Mouse (Mus musculus) ovary, postnatal 14 days (tissue): ENCODE results near the gene Chrm3.
A peak's percentile ranks its signal among the peaks of the same experiment; 100 is the strongest.

Source experiments
- DNase-seq: peaks from one replicate; pipeline ENCODE4 v3.0.0; 2022; ENCODE audit warnings: low spot score

Chrm3 gene

DNA sequence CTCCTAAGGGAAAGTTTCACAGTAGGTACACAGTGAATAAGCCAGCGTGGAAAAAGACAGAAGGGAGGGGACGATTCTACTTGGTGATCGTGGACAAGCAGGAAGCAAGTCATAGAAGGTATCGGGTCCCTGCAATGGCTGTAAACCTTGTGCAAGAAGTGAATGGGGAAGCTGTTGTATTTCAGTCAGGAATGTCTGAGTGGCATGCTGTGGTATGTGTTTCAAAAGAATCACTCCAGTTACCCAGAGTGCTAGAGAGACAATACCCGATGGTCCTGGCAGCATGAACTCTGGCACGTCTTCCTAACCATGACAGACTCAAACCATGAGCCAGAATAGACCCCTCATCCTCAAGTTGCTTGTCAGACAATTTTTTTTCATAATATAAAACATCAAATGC lies 375.0 kb downstream of the Chrm3 start:
- DNase-seq, result no peak

DNA sequence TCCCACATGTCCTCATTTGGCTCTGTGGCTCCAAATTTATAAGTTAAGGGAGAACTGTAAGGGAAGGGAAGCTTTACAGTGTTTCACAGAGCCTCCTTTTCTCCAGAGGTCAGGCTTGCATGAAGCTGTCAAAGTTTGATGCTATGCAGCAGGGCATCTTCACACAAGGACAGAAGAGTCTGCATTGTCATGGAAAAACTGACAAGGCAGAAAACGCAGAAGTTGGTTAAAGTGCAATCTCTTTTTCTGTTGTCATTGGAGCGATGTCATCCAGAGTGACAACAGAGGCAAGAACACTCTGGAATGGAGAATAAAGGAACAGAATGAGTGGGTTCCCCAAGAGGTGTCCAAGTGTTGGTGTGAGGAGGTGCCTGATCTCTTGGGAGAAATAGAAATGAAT lies 377.4 kb downstream of the Chrm3 start:
- no peak for DNase-seq

DNA sequence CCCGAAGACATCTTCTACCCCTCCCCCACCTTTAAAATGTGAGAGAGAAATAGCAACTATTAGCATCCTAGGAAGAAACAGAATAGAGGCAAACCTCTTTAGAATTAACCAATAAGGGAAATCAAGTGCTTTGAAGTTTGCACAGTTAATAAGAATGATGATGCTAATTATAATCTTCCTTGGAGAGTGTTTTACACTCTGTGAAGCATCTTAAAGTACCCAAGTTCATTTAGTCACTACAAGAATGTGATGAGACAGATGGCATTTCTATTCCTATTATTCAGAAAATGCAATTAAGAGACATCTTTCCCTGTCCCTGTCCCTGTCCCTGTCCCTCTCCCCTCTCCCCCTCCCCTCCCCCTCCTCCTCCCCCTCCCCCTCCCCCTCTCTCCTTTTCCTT lies 382.9 kb downstream of the Chrm3 start:
- no peak for DNase-seq

DNA sequence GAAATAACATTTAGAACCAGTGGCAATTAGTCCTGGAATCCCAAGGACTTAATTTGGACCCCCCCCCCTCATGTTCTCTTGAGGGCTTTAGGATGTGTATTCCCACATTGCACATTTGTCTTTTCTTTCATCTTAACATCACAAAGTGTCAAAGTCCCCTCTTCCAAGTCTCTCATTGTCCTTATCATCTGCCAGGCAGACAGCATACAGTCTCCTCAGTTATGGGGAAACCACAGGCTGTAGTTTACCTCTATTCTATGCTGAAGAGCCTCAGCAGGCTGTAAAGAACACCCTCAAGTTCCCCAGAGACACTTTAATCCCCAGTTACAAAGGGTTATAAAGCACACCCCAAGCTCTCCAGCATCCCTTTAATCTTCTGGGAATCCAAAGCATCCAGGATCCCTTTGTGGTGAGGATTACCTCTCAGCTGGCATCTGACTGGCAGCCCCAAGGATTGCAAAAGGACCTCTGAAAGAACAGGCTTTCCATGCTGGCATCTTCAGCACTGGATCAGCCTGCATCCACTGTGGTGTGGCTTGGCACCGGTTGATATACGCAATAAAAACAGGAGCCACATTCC lies 386.8 kb downstream of the Chrm3 start:
- DNase-seq, result no peak

DNA sequence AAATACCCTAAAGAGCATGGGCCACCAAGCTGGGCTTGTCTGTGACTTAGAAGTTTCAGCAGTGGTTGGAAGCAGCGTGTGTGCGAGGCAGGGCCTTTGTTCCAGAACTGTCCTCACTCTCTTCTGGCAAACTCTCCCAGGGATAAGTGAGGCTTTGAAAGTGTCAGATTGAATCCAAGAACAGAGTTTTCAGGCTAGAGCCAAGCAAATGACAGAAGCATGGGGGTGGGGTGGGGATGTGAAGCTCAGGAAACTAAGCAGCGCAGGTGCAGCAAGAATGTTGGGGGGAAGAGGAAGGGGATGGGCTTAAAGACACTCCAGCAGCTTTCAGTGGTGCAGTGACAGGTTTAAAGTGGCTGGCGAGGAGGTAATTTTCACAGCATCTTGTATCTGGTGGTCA lies 388.8 kb downstream of the Chrm3 start:
- DNase-seq, result no peak

DNA sequence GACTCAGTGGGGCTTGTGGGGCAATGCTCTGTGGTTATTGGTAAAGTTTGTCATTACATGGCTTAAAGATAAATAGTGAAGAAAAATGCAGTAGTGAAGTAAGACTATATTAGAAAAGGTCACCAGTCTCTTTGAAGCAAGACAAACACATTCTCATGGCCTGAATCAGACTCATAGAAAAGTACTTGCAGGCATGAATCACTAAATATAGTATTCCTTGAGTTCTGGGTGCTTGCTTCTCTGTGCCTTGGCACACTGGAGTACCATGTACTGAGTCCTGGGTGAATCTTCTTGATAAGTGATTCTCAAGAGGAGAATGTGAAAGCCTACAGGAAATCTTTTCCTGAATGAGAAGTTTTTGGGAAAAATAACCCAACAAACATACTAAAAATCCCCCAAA lies 408.0 kb downstream of the Chrm3 start:
- DNase-seq, result no peak

DNA sequence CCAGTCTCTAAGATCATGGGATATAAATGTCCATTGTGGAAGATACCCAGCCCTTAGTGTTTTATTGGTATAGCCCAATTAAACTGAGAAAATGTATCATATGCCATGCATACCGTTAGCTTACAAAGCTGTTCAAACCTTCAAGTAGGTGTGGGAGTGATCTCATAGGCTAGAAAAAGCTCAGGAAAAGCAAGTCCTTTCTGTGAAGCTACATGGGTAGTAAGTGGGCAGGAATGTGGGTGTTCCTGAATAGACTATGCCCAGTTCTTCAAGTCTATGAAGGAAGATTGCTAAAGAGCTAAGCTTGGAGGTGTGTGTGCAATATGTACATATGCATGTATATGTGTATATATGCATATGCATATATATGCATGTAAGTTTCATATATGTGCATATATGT lies 409.3 kb downstream of the Chrm3 start:
- DNase-seq, result no peak

DNA sequence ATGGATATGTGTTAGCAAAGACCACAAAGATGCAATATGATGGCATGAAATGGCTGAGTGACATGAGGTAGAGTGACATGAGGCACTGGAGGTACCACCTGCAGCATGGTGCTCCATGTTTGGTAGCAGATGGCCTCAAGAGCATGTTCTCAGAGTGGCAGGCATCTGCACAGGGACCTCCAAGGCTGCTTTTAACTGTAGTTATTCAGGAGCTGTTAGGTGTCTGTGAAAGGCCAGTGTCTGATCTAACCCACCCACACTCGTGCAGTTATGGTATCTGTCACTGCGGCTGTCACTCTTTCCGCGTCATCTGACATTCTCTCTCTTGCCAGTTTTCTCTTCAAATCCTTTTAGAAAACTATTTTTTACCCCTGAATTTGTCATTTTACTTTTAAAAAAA lies 411.6 kb downstream of the Chrm3 start:
- DNase-seq, result no peak

DNA sequence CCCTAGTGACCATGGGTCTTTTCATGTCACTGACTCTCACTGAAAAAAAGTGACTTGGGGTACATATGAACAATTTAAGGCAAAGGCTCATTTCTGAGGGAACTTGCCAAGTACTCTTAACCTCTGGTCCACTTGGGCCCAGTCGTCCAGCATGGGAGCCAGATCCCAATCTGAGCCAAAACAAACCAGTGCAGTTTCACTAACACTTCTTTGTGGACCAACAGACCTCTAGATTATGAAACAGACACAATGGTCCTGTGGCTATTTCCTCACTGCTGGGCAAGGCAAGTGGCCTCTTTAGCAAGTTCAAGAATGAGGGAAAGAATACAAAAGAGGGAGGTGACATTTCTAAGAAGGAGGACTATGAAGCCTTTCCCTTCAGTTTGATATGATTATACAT lies 420.5 kb downstream of the Chrm3 start:
- DNase-seq, result peak; percentile 3

DNA sequence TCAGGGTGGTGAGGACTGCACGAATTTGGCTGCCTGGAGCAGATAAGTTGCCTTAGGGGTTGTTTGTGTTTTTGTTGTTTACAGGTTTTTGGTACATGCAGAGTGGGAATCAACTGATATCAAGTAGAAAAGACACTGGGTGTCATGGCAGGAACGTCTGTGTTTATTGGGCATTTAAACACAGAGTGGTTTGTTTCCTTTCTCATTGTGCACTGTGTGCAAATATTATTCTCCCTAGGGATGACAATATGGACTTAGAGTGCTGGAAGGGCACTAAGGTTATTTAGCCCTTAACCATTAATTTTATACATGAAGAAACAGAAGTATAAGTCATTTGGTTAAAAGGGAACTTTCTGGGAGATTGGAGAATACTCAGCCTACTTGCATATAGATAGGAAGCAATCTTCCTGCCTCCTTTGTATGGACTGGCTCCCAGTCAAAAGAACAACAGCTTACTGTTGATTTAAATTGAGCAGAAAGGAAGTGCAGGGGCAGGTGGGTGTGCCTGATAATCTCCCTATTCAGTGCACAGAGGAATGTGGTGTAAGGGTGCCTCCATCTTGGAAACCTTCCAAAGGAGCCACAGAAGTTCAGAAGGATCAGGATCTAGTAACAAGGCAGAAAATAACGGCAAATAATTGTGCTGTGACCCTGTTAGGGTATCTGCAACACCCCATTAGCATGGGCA lies 421.7 kb downstream of the Chrm3 start:
- no peak for DNase-seq

DNA sequence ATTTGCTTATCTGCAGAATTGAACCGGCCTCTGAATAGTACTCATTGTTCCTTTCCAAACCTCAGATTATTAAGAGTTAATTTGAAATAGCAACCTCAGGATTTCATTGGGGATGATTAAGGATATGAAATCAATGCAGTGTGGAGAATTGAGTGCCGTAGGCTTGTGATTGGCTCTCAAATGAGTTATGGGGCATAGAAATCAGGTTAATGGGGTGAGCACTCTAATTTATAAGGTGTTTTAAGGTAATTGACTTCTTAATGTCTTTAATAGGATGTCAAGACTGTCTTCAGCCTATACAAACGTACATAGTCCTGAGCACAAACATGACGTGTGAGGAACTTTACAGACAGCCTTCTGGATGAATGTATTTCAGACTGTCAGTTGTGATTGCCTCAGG lies 427.9 kb downstream of the Chrm3 start:
- no peak for DNase-seq

DNA sequence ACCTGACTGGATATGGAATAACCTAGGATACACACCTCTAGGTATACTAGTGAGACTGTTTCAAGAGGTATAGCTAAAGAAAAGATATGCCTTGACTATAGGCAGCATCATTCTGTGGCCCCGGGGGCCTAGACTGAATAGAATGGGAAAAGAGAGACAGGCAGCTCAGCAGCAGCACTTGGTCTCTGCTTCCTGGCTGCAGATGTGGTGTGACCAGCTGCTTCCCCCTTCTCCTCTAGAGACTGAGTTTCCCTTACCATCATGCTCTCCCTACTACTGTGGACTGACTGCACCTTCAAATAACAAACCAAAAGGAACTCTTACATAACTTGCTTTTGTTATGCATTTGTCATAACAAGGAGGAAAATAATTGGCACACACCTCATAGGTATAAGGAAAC lies 430.0 kb downstream of the Chrm3 start:
- DNase-seq, result no peak

DNA sequence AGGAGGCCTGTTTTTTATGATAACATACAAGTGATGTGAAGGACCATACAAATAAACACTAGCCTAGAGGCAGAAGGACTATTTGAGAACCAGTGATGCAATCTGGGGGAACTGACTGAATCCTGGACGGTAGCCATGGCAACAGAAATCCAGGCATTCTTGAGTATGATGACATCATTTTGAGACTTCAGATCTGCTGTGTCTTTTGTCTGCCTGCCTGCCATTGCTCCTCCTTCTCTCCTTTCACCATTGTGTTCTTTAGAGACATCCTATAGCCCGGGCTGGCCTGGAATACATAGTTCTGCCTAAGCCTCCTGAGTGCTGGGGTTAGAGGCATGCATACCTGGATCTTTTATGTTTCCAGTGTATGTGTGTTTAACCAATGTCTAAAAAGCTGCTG lies 430.7 kb downstream of the Chrm3 start:
- no peak for DNase-seq

DNA sequence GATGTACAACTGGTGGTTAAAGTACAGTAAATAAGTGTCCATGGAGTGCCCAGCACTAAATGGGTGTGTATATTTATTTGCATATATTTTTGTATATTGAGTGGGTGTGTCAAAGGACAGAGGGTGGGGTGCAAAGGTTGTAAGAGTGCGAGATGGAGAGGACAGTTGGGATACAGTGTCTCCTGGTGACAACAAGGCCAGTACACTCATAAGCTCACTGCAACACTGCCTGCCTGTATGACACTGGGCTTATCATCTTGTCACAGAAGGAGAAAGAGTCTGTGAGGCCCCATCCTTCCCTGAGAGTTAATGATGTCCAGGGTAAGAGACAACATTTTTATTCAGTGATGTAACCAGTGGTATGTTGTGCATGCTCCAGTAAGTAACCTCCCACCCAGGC lies 439.5 kb downstream of the Chrm3 start:
- no peak for DNase-seq

DNA sequence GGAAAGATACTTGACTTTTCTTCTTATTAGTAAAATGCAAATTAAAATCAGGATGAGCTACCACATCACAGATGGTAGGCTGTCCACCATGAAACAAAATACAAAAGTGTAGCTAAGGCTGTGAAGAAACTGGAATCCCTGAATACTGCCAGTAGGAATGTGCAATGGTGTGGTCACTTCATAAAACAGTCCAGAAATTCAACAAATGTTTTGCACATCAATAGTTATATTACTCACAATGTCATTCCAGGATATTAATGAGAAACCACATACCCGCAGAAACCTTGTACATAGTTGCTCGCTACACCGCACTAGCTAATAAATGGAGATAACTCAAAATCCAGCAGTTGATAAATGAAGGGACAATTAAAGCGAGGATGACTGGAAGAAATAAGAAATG lies 447.9 kb downstream of the Chrm3 start:
- DNase-seq, result no peak

DNA sequence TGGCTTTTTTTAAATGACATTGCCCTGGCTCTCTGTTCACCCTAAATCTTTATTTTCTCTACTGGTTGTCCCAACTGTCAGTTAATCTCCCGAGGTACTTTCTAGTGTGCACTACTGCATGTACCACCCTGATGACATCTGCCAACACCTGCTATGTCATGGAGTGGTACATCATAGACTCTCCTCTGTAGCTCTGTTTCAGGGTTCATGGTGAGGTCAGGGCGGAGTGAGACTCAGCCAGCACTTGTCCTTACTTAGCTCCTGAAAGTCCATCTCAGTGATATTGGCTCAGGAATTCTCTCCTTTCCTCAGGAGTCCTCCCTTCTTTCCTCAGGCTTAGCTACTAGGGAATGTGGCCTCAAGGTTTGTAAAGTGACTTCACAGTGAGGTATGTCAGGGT lies 451.9 kb downstream of the Chrm3 start:
- DNase-seq, result no peak

DNA sequence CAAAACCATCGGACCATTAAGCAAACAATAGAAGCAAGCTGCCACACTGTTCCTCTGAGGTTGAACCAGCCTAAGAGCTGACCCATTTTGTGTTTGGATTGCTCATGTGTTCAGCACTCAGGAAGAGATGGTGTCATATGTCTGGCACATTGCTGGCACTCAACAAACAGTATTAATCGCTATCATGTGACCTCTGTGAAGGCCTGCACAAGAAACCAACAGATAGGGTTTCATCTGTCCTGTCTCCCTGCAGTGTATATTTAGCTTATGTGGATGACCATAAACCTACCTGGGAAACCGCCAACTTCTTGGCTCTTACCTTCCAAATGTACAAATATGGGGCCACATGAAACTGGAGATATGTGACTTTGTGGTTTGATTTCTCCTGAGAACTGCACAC lies 453.4 kb downstream of the Chrm3 start:
- no peak for DNase-seq

DNA sequence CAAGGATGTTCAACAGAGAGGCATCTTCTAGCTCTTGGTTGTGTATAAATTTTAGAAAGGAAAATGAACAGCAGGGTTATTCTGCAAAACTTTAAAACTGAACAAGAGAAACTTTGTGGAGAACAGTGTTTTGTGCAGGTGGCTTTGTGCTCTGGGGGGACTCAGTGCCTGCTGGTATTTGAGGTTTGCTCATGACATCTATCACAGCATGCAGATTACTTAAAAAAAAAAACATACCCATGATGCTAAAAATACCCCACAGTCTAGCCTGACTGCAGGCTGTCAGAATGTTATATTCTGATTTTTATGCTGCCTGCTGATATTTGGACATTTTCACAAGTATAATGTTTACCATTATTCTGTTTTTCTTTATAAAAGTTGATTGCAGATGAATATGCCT lies 456.2 kb downstream of the Chrm3 start:
- no peak for DNase-seq

DNA sequence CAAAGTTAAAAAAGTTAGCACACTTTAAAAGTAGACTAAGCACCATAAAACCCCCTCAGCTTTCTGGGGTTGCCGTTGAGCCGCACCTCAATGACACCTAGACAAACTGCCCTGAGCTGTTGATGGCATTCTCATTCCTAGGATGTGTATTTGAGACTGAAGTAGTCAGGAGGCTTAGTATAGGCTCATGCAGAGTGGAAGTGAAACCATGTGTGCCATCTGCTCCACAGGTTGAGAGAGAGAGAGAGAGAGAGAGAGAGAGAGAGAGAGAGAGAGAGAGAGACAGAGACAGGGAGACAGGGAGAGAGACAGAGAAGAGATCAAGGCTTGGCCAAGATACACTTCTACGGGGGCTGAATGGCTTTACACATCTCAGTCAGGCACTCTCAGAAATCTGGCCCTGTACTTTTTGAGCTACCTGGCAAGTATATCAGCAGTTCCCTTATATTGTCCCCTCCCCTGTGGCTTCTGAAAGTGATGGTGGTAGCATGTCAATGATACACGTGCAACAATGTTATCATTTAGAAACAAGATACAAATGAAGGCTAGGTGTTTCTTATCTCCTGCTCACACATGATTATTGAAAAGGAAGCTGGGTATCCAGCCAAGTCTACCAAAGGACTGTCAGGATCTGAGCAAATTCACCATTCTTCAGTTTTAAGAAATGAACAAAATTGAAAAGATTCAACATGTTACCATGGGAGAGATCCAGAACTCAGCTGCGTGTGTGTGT lies 459.8 kb downstream of the Chrm3 start:
- DNase-seq, result no peak

DNA sequence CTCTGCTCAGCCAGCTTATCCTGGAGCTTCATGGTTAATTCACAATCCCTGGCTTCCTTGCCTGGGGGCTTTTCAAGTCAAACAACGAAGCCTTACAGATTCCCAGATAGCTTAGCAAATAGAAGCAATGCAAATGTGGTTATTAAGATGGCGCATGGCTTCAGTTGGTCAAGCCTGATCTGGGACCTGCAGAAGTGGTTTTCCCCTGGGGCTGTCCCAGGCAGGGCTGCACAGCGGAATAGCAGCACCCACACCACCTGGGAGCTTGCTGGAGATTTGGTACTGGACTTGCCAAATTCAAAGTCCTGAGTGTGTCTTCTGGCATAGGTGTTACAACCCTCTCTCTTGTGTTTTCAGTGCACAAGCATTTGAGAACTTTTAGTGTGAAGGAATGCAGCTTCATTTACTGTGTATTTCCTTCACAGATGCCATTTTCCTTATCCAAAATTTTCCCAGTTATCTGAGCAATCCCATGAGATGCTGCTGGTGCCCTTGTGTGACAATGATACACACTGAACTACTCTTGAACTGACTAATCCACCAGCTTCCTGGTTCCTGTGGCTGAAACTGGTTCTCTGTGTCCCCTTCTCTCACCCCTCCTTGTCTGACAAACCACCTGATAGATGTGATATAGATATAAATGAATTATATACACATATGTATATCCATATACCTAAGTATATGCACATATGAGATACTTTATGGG lies 461.8 kb downstream of the Chrm3 start:
- DNase-seq, result no peak

DNA sequence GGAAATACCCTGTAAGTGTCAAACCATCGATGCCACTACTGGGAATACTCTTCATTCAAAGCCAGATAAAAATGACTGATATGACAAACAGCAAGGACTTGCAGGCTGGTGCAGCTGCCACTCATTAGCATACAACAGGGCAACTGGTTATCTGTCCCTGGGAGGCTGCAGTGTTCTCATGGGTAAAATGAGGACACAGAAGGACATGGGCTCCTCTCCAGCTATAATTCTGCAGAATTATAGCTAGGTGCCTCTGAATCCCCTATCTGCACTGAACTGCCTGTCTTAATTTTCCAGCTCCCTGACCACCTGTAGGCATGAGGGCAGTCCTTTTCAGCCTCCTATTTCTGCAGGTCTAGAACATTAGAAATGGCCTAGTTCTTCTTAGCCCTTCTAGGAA lies 463.4 kb downstream of the Chrm3 start:
- no peak for DNase-seq

DNA sequence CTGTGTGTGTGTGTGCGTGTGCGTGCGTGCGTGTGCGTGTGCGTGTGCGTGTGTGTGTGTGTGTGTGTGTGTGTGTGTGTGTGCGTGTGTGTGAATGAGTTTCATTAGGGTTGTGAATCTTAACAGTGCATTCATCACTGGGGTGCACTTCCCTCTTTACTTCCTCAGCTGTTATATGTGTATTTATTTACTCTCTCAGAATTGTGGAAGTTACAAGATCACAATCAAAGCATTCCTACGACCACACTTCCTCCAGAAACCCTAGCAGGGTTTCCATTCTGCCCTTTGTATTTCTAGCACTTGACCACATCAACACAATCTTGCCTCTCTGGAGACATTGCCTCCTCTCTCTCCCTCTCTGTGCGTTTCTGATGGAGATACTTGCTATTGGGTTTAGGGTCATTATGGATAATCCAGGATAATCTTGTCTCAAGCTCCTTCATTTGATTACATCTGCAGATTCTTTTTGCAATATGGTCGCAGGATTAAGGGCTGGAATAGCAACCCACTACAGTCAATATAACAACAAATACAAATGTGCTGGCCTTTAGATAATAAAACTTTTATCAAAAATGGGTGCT lies 465.5 kb downstream of the Chrm3 start:
- DNase-seq, result no peak

DNA sequence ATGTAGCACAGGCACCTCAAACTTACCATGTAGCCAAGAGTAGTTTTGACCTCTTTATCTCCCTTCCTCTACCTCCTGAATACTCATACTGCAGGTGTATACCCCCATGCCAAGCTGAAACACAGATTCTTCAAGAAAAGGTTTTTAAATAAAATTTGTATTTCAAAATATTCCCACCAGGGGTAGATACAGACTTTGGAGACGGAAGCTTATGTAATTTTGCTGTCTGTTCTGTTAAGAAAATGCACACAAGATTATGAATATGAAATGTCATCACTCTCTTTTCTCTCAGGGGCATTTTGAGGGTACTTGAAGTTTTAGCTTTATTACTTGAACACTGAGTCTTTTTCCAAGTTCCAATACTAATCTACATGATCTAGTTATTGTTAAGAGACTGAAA lies 469.6 kb downstream of the Chrm3 start:
- DNase-seq, result no peak
